Mouse (Mus musculus): Measurements from ENCODE around the gene Mical3.

The Mical3 gene

DNA sequence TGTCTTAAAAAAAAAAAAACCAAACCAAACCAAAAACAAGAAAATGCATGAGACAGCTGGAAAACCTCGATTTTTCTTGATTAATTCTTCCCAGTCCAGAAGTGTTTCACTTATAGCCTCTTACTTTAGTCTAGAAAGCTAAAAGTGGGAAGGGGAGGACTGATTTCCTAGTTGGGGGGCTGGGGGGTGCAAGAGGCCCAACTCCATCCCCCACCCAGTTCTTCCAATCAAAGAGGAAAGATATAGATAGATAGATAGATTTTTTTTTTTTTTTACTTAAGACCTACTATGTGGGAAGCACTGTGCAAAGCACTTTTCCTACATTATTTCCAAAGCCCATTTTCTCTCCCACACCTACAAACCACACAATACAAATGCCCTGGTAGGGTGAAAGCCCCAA, 22.7 kb downstream of the Mical3 start:
- no peak for DNase-seq

GRCm38 (mm10) chr6:121106711-121107405, 23.9 kb downstream of the Mical3 start:
- DNase-seq = no peak

DNA sequence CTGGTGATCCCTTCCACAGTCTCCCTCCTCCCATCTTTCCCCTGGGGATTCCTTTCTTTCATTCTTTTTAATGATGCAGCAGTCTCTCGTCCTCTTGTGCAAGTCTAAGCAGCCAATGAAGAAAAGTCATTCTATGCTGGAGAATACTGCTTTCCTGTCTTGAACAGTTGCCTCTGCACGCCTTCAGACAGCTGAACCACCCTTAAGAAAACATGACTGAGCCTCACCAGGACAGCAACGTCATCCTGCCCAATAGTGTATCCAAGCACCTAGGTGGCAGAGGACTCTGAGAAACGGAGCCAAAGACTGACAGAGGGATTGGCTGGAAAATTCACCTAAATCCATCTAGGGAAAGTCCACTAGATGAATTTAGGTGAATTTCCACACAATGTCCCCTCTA, 25.1 kb downstream of the Mical3 start:
- no peak for DNase-seq

DNA sequence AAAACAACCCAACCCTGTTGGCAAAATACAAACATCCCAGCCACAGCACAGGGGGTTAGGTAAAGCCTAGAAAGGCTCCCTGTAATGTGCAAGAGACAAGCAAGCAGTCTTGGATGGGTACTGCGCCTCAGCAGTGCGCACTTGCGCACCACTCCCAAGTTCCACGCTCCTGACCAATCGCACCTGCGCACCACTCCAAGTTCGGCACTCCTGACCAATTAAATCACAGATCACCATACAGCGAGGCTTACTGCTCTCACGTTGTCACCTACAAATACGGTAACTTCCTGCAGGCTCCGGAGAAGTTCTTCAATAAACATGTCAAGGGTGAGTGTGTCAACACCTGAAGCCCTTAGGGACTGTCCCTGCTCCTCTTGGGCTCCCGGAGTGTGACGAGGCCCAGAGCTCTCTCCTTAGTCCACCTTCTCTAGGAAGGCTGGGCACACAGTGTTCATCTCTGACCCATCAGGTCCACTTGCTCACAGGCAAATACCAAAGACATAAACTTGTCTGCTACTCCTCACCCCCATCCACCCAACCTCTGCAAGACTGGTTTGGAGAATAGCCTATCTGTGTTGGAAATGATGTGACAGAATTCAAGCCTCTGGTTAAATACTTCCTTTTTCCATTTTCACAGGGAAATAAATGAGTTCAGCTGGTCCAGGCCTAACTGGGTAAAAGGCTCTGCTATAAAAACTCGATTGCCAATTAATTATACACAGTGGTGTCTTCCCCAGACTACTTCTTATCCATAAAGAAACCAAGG, 27.2 kb downstream of the Mical3 start:
- peak; percentile 87 for DNase-seq

GRCm38 (mm10) chr6:121102941-121103340, 27.9 kb downstream of the Mical3 start:
- peak; percentile 95 for DNase-seq

- DNase-seq = peak; percentile 85
Observed at GRCm38 (mm10) chr6:121102084-121102483, 28.7 kb downstream of the Mical3 start.

DNA sequence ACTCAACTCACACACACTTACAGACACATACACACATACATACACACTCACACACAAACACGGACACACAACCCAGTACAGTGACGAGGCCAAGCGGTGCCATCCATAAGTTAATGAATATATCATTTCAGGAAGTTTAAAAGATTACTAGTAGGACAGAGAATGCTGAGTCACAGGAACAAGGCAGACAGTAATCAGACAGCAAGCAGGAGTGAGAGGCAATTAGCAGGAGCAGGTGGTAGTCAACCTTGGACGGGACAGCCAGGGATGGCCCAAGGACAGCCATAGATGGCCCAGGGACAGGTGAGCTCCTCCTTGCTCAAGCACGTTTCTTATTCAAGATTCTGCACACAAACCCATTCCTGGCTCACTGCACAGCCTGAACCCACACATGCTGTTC, 29.6 kb downstream of the Mical3 start:
- DNase-seq = no peak

DNA sequence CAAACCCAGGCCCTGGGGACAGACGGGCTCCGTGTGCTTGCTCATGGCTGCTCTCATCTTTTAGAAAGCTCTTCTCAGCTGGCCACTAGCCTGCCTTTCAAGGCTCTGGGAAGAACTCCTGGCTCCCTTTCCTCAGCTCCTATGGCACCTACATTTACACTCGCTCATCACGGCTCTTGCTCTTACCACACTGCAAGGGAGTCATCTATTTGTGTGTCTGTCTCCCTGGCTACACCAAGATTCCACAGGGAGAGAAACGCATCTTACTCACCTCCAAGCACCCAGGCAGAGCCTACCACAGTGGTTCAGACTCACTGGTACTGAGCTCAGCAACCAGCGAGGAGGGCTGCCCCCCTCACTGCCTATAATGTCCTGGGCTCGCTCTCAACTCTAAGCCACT, 31.0 kb downstream of the Mical3 start:
- peak; percentile 81 for DNase-seq

GRCm38 (mm10) chr6:121099228-121099608, 31.6 kb downstream of the Mical3 start:
- no peak for DNase-seq

DNA sequence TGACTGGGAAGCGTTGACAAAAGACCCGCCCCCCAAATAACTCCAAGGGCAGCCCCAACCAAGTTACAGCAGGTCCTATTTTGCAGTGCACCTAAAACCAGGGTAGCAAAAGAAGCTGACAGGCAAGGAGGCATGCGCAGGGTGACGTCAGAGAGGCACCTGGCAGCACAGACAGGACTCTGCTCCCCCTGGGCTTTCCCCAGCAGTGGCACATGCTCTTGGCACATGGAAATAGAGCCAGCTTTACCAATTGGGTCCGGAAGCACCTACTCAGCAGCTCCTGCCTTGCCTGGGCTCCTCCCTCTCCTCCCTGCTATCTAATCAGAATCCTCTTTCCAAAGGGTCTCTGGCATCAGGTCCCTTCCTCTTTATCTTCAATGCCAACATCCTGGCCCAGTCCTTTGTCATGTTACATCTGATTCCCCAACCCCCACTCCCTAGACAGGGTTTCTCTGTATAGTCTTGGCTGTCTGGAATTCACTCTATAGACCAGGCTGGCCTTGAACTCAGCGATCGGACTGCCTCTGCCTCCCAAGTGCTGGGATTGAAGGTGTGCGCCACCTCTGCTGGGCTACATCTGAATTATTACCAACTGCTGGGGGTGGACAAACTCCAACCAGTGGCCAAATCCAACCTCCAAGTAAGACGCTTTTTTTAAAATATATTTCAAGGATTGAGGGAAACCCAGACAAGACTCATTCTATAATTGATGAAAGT, 32.1 kb downstream of the Mical3 start:
- DNase-seq = peak; percentile 91

DNA sequence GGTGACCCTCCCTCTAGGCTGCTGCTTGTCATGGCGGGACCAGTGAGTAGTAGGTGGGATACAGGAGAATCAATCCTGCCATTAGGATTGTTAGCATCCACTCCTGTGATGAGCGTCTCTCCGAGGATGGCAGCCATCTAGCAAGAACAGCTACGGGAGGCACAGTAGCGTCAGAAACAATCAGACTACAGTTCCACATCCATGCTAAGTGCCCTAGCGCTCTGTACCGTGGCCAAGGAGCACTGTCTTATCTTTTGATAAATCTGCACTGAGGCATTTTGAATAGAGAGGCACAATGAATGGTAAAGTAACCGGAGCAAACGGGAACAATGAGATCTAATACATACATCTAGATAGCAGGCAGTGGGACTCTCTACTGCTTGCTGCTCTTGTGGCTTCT, 32.7 kb downstream of the Mical3 start:
- peak; percentile 79 for DNase-seq

GRCm38 (mm10) chr6:121096862-121097261, 33.9 kb downstream of the Mical3 start:
- DNase-seq = peak; percentile 75

GRCm38 (mm10) chr6:121096390-121096789, 34.4 kb downstream of the Mical3 start:
- DNase-seq = no peak

- DNase-seq = no peak
Observed at GRCm38 (mm10) chr6:121093662-121094408, 37.0 kb downstream of the Mical3 start.

- peak; percentile 93 for DNase-seq
Observed at GRCm38 (mm10) chr6:121090786-121091185, 40.0 kb downstream of the Mical3 start.

- DNase-seq = peak; percentile 97
Observed at GRCm38 (mm10) chr6:121087586-121088245, 43.1 kb downstream of the Mical3 start.

DNA sequence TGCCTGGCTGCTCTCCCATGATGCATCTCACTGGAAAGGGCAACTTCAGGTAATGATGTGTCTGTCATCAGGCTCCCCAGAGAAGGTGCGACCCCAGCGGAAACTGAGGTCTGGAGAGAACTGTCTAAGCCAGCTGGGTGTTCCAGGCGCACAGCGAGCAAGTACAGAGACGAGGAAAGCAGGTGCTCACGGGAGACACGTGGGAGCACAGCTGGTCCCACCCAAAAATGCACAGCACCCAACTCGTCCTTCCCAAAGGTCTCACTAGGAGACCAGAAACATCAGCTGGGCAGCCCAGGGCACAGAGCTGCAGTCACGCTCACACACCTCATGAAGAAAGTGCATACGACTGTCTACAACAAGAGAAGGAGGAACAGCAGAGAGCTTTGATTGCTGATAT, 43.7 kb downstream of the Mical3 start:
- no peak for DNase-seq

DNA sequence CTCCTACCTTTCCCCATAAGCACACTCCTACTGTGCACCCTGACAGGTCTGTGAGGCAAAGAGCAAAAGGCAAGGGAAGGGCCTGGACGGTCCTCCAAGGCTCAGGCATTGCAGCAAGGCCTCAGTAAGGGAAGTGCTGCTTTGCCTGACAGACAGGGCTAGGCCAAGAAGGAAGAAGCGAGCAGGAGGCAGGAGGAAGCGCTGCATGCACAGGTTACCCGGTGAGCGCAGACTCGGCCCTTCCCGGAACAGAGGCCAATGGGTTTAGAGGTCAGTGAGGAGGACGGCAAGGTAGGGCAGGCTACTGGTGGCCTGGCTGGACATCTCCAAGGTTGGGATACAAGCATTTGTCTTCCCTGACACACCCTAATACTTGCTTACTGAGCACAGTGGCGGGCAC, 44.6 kb downstream of the Mical3 start:
- no peak for DNase-seq

DNA sequence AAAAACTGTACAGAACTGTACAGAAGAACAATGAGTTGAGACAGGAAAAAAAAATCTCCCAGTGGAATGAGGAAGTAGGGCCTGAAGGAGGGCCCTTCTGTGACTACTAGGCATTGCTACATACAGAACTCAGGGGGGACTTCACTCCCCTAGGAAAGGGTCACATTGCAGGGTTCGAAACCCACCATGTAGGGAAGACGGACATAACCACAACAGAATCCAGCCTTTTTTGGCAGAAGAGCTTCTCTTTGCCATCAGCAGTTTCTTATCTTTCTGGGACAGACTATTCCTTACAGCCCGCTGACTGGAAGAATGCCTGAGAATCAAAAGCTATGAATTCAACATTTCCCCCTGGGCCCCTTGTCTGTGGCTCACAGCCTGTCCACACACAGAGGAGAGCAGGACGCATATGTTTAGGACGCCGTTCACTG, 46.7 kb downstream of the Mical3 start:
- no peak for DNase-seq

- DNase-seq = no peak
Observed at GRCm38 (mm10) chr6:121082094-121082473, 48.7 kb downstream of the Mical3 start.

- DNase-seq = no peak
Observed at GRCm38 (mm10) chr6:121081288-121082093, 49.3 kb downstream of the Mical3 start.

GRCm38 (mm10) chr6:121078175-121078574, 52.6 kb downstream of the Mical3 start:
- DNase-seq = no peak
